Mouse (Mus musculus) urinary bladder, postnatal 36 days (tissue): Measurements from ENCODE around the gene Gm26602.

Source experiments
- DNase-seq, 2 experiments: peaks; one replicate each; pipeline ENCODE4 v3.0.0; 2022; ENCODE audit warnings: low spot score in 2 of 2, mixed read lengths in 1 of 2

Gene Gm26602

DNA sequence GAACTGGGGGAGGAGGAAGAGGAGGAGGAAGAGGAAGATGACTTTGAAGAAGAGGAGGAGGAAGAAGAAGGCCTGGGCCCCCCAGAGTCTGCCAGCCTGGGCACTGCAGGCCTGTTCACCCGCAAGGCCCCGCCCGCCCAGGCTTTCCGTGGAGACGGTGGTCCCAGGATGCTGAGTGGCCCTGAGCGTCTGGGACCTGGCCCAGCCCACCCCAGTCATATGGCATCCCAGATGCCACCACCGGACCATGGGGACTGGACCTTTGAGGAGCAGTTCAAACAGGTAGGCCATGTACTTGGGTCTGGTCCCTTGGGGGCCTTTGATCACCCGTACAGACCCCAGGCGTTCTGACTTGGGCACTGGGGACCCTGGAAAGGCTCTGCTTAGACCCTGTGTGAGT, 21.1 kb downstream of the Gm26602 start:
- DNase-seq = no peak

DNA sequence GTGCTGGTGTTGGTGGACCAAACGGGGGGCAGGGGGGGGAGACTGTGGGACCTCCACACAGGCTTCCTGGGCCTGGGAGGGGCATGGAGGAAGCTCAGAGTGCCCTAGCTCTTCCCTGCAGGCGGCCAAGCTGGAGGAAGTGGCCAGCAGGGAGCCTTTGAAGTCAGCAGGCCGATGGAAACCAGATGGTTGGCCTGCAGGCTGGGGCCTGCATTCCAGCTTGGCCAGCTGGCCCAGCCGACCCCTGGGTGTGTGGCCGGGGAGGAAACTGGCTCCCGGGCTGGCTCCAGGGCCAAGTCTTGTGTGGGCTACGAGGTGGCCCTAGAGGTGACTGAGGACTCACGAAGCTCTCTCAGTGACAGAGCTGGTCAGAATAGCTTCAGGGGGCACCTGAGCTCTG, 22.1 kb downstream of the Gm26602 start:
- peak in 1 of 2 experiments; percentile 68 for DNase-seq

- DNase-seq = peak in 1 of 2 experiments; percentile 66
Measured at GRCm38 (mm10) chr10:79933145-79933679, 22.6 kb downstream of the Gm26602 start.

DNA sequence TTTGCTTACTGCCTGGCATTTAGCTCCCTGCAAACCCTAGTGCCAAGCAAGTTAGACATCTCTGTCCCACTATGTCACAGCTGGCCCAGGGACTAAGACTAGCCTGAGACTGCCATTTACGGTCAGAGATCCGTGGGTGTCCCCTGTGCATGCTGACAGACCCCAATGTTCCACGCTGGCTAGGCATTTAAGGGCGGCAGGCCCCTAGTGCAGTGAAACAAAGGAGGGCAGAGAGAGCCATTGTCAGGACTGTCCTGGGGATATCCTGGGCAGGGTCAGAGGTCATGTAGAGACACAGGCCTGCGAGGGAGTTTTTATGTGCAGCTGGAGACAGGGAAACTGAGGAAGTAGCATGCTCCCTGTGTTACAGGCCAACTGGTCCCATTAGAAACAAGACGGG, 23.2 kb downstream of the Gm26602 start:
- DNase-seq = no peak

- peak; percentile 70 to 89 for DNase-seq
Measured at GRCm38 (mm10) chr10:79934272-79934721, 23.6 kb downstream of the Gm26602 start.

- no peak for DNase-seq
Measured at GRCm38 (mm10) chr10:79934794-79935569, 24.3 kb downstream of the Gm26602 start.

DNA sequence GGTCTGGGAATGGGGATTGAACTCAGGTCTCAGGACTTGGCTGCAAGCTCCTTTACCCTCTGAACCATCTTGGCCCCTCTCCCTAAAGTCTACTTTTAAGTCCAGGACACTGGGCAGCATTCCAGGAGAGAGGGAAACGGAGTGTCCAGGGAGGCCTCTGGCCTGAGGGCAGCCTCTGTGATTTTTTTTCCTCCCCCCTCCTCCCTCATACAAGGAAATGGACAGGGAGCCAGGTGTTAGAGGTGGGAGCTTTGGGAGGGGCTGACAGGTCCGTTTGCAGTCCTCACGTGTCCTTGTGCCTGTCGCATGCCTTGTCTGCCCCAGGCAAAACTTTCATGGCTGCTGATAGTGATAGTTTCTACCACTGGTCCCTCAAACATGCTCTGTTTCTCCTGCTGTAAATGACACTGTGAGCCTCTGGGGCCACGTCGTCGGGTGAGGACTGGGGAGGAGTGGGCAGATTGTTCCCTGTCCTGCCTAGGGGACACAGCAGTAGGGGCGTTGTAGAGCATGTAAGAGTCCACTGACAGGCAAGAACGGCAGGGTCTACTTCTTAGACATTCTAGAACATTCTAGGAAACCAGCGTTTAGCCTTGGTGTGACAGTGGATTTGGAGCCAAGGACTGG, 25.7 kb downstream of the Gm26602 start:
- DNase-seq = no peak

GRCm38 (mm10) chr10:79936911-79937441, 26.3 kb downstream of the Gm26602 start:
- DNase-seq = peak; percentile 86 to 89

DNA sequence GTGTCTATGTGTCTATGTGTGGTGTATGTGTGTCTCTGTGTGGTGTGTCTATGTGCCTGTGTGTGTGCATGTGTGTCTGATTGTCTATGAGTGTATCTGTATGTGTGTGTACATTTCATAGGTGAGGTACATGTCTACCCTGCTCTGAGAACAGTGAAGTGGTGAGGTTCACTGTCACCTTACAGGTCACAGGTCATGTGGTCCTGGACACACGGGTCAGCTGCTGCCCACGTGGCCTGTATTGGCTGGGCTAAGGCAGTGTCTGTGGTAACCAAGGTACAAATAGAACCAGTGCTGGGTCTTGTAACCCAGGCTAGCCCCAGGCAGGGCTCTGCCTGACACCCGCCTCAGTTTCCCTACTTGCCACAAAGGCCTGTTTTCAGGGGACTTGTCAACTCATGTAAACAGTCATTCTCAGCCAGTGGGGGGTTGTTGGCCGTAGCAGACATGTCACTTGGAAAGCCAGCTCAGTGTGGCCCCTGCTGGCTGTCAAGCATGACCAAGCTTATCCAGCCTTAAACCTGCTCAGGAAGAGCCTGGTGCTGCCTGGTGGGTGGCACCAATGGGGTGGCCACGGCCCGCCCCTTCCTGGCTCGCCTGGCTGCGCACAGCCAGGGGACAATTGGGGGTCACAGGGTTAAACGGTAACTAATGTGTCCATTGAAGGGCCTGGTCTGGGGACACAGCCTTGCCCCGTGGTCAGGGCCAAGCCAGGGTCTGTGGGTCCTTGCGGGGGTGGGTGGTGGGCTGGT, 27.3 kb downstream of the Gm26602 start:
- no peak for DNase-seq

DNA sequence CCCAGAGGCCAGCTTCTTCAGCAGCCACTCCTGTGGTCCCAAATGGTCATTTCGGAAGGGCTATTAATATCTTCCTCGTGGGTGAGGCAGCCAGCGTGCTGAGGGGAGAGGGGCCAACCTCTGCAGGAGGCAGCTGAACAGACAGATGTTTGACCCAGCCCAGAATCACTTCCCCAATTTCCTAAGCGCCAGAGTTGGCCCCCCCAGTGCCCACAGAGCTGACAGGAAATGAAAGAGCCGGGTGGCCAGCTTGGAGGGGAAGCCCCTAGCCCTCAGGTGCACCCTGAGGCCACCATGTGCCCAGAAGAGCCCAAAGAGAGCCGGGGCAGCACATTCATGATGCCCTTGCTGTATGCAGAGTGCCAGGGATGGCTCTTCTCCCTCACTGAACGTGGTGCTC, 30.1 kb downstream of the Gm26602 start:
- DNase-seq = no peak

GRCm38 (mm10) chr10:79942988-79943387, 32.3 kb downstream of the Gm26602 start:
- DNase-seq = no peak

DNA sequence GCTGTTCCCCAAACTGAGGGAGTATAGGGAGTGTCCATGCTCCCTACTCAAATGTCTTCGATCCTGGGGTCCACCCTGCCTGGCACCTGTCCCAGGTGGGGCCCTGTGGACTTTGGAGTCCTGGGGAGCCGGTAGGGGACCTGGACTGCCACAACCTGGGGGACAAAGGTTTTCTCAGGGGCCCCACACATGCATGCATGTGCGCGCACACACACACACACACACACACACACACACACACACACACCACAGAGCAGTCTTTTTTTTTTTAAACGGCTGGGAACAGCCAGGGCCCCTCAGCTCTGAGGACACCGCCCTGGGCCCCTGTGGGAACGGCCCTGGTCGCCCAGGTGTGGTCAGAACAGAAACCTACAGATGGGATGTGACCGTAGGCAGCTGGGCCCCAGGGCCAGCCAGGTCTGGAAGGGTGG, 32.8 kb downstream of the Gm26602 start:
- DNase-seq = no peak

DNA sequence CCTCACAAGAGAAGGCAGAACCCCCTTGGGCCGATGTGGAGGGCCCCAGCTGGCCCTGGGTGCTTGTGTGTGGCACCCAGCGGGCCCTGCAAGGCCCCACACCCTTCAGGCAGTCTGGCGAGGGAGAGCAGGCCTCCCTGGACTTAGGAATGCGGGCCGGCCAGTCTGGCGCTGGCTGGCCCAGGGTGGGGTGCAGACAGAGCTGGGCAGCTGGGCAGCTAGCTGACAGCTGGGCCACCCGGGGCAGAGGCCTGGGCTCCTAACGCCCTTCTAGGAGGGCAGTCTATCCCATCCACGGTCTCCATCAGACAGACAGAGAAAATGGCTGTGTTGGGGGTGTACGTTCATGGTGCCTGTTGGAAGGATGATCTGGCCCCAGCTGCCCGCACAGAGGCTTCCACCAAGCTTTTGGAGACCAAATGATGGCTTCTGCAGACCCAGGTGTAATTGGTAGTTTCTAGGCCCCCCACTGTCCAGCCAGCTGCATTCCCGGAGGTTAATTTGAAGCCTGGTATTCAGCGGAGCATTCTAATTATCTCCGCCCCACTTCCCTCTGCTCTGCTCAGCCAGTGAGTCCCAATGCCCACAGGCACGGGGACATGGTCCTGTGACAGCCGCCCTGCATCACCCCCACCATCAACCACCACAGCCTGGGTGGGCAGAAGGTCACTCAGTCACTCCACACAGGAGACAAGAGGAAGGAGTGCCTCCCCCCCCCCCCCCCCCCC, 35.0 kb downstream of the Gm26602 start:
- peak; percentile 44 to 46 for DNase-seq

GRCm38 (mm10) chr10:79946752-79947322, 36.2 kb downstream of the Gm26602 start:
- no peak for DNase-seq

DNA sequence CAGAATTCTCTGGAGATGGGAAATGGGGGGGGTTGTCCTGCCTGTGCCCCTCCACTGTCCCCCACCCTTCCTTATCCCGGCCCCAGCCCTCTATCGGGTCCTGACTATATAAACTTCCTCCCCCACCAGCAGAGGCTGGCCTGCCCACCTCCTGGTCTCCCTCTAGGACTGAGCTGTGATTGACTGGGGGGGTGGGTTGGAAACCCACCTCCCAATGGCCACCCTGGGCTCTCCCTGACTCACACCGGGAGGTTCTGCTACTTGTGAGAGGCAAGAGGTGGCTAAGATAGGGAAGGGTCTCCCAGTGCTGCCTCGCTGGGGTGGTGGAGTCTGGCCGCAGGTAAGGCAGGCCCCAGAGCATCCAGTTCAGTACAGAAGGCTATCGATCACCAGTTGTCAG, 36.8 kb downstream of the Gm26602 start:
- no peak for DNase-seq

DNA sequence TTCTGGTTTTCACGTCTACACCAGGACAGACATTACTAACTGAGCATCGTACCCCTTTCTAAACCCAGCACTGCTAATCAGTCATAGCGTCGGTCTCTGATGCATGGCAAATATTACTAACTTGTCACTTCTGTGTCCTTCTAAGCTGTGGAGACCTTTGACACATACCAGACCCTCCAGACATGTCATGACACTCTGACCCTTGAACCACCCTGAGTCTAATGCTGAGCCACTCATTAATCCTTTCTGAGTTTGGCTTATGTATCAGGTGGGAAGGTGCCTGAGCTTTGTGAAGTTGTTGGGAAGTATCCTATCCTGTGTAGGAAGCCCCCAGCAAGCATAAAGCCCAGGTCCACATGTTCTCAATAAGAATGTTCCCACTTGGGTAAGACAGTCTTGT, 39.2 kb downstream of the Gm26602 start:
- no peak for DNase-seq

- no peak for DNase-seq
Measured at GRCm38 (mm10) chr10:79950661-79951060, 40.0 kb downstream of the Gm26602 start.

DNA sequence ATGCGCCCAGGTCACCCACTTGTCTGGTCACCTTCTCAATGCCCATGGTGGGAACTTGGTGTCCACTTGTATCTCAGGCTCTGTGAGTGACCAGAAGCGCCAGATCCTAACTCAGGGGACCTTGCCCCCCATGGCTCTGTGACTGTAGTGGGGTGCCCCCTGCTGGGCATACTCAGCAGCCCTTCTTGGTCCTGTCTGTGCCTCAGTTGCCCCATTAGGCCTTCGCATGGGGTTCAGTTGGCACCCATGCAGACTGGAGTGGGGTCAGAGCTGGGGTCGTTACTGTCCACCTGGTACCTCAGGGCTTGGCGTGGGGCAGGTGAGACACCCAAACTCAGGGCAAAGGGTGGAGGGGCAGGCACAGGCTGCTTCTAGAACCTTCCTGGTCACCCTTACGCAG, 43.3 kb downstream of the Gm26602 start:
- no peak for DNase-seq

- no peak for DNase-seq
Measured at GRCm38 (mm10) chr10:79955691-79956090, 45.0 kb downstream of the Gm26602 start.

DNA sequence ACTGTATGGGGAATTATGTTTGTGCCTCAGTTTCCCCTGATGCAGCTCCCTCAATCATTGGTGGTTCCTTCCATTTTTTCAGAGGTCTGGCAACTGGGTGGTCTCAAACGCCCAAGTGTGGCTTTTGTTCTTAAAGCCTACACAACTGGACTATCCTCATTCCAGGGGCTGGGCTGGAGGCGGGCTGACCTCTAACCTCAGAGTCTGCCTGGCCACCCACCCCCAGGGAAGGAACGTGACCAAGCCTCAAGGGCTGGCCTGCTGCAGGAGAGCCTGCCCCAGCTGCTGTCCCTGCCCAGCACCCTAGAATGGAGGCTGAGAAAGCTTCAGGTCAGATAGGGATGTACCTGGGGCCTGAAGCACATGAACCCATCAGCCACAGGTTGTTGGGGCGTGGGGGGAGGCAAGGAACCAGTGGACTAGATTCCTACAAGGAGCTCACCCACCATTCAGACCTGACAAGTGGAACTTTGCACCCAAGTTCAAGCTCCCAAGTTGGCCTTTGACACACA, 46.0 kb downstream of the Gm26602 start:
- no peak for DNase-seq
